Mouse (Mus musculus) lung, embryonic 16.5 days (tissue): ENCODE data around the gene Tnfrsf25. TPM values are rescaled to one million over a fixed set of nuclear protein-coding genes. Genes with fewer than 3 reads are reported as not detected.

Experiments used
- ATAC-seq: fragments of 200-750 bp; cut with Nextera tagmentation; 2 replicates; pipeline ENCODE4 v1.8.0; 2017; ENCODE audit warnings: low read depth, mild to moderate bottlenecking, moderate library complexity
- H3K27ac ChIP-seq: fragments of 300-500 bp; sonication (generic); 2 replicates; pipeline ENCODE4 v1.5.1; 2014; ENCODE audit warnings: mild to moderate bottlenecking, control low read depth, low read length
- H3K27me3 ChIP-seq: fragments of 300-500 bp; sonication (generic); 2 replicates; pipeline ENCODE4 v1.6.1; 2014; ENCODE audit warnings: low read depth, low read length, mixed read lengths; ENCODE audit not compliant: control insufficient read depth, insufficient read depth
- H3K36me3 ChIP-seq: fragments of 300-500 bp; sonication (generic); 2 replicates; pipeline ENCODE4 v1.6.1; 2014; ENCODE audit warnings: low read length; ENCODE audit not compliant: control insufficient read depth, insufficient read depth
- H3K4me1 ChIP-seq: fragments of 300-500 bp; sonication (generic); replicated peaks from 2 replicates; pipeline ENCODE4 v1.6.1; 2014; ENCODE audit warnings: low read length, mixed read lengths; ENCODE audit not compliant: control insufficient read depth, insufficient read depth
- H3K4me2 ChIP-seq: fragments of 300-500 bp; sonication (generic); 2 replicates; pipeline ENCODE4 v1.6.1; 2014; ENCODE audit warnings: low read depth, low read length, control low read depth
- H3K4me3 ChIP-seq: fragments of 300-500 bp; sonication (generic); 2 replicates; pipeline ENCODE4 v1.5.1; 2014; ENCODE audit warnings: mild to moderate bottlenecking, low read length, control low read depth
- H3K9ac ChIP-seq: fragments of 300-500 bp; sonication (generic); 2 replicates; pipeline ENCODE4 v1.6.1; 2014; ENCODE audit warnings: low read length, control low read depth
- H3K9me3 ChIP-seq: fragments of 300-500 bp; sonication (generic); 2 replicates; pipeline ENCODE4 v1.6.1; 2016; ENCODE audit warnings: low read length; ENCODE audit not compliant: control insufficient read depth
- WGBS: fragments of 180-500 bp; shearing (Covaris S2); extraction: QIAGEN DNeasy Blood & Tissue Kit; methylation state at CpG from one replicate; pipeline ENCODE4 v1.1.7; 2014; 5-methylcytosine and 5-hydroxymethylcytosine counted together
- polyA plus RNA-seq: library from polyadenylated mRNA; unstranded; fragments of >200 nt; fragmentation: Nextera tagmentation; extraction: Ambion mirVana; gene quantifications from 2 replicates; pipeline ENCODE4 v1.2.1, GENCODE M21; 2015

Tnfrsf25 gene
- polyA plus RNA-seq, 1 experiment from 2014 or later: 1.6 TPM

GRCm38 (mm10) chr4:152100541-152100940, 15.2 kb upstream of the Tnfrsf25 start:
- no peaks in the 10 kb centered on the region for H3K9me3 ChIP-seq
- ATAC-seq: no peak
- H3K9ac ChIP-seq: no peak overlapping the region
- H3K4me2 ChIP-seq: no peak overlapping the region
- peaks cover 24% of the 10 kb centered on the region for H3K36me3 ChIP-seq
- 66% methylated on average over 11 of the region's 11 CpGs for WGBS
- no peaks in the 10 kb centered on the region for H3K27me3 ChIP-seq
- no peak overlapping the region for H3K4me3 ChIP-seq
- H3K27ac ChIP-seq: peak overlapping the region; percentile 76
- H3K4me1 ChIP-seq: peaks cover 34% of the 10 kb centered on the region

GRCm38 (mm10) chr4:152101081-152101653, 14.6 kb upstream of the Tnfrsf25 start:
- no peak overlapping the region for H3K4me3 ChIP-seq
- H3K4me2 ChIP-seq: peak overlapping the region; percentile 31; the same call in 1 of the 2 replicates
- H3K9me3 ChIP-seq: no peaks in the 10 kb centered on the region
- H3K27me3 ChIP-seq: no peaks in the 10 kb centered on the region
- H3K27ac ChIP-seq: peak overlapping the region; percentile 76
- WGBS: 55% methylated on average over 7 of the region's 7 CpGs
- H3K9ac ChIP-seq: peak overlapping the region; percentile 40; the same call in 1 of the 2 replicates
- no peak for ATAC-seq
- peaks cover 29% of the 10 kb centered on the region for H3K4me1 ChIP-seq
- peaks cover 24% of the 10 kb centered on the region for H3K36me3 ChIP-seq

GRCm38 (mm10) chr4:152101921-152102320, 13.8 kb upstream of the Tnfrsf25 start:
- Histone ChIP-seq H3K4me2 (no peak overlapping the region), H3K36me3 (peaks cover 24% of the 10 kb centered on the region), H3K4me1 (peaks cover 22% of the 10 kb centered on the region), H3K9ac (peak overlapping the region; percentile 40; the same call in 1 of the 2 replicates), H3K9me3 (no peaks in the 10 kb centered on the region), H3K27ac (peak overlapping the region; percentile 61; the same call in 1 of the 2 replicates), H3K27me3 (no peaks in the 10 kb centered on the region), H3K4me3 (no peak overlapping the region)
- WGBS: 91% methylated on average over 16 of the region's 16 CpGs
- ATAC-seq: no peak

- Histone ChIP-seq H3K4me3 (no peak overlapping the region), H3K4me1 (peaks cover 21% of the 10 kb centered on the region), H3K9ac (no peak overlapping the region), H3K27me3 (no peaks in the 10 kb centered on the region), H3K4me2 (no peak overlapping the region), H3K9me3 (no peaks in the 10 kb centered on the region), H3K36me3 (peaks cover 24% of the 10 kb centered on the region), H3K27ac (no peak overlapping the region)
- no peak for ATAC-seq
- 37% methylated on average over 7 of the region's 7 CpGs for WGBS
Observed at GRCm38 (mm10) chr4:152103025-152103424, 12.7 kb upstream of the Tnfrsf25 start.

- no peak overlapping the region for H3K4me3 ChIP-seq
- no peaks in the 10 kb centered on the region for H3K9me3 ChIP-seq
- no peak overlapping the region for H3K4me2 ChIP-seq
- 56% methylated on average over 9 of the region's 9 CpGs for WGBS
- H3K27ac ChIP-seq: peak overlapping the region; percentile 6; the same call in 1 of the 2 replicates
- no peaks in the 10 kb centered on the region for H3K27me3 ChIP-seq
- H3K9ac ChIP-seq: no peak overlapping the region
- ATAC-seq: no peak
- peaks cover 14% of the 10 kb centered on the region for H3K4me1 ChIP-seq
- peaks cover 35% of the 10 kb centered on the region for H3K36me3 ChIP-seq
Observed at GRCm38 (mm10) chr4:152106746-152107145, 9.0 kb upstream of the Tnfrsf25 start.

GRCm38 (mm10) chr4:152107493-152107892, 8.2 kb upstream of the Tnfrsf25 start:
- 16% methylated on average over 24 of the region's 24 CpGs for WGBS
- peaks cover 33% of the 10 kb centered on the region for H3K36me3 ChIP-seq

GRCm38 (mm10) chr4:152107971-152108509, 7.7 kb upstream of the Tnfrsf25 start:
- Histone ChIP-seq H3K9ac (peak overlapping the region; percentile 44; the same call in 1 of the 2 replicates), H3K4me1 (peaks cover 13% of the 10 kb centered on the region), H3K27me3 (no peaks in the 10 kb centered on the region), H3K36me3 (peaks cover 31% of the 10 kb centered on the region), H3K27ac (peak overlapping the region; percentile 87), H3K9me3 (no peaks in the 10 kb centered on the region), H3K4me2 (peak overlapping the region; percentile 60), H3K4me3 (peak overlapping the region; percentile 39)
- peak; percentile 92 for ATAC-seq
- WGBS: 23% methylated on average over 30 of the region's 30 CpGs

More at GRCm38 (mm10) chr4:152107493-152107892, 8.2 kb upstream of the Tnfrsf25 start:
- H3K27me3 ChIP-seq: no peaks in the 10 kb centered on the region
- peak; percentile 92 for ATAC-seq
- peaks cover 13% of the 10 kb centered on the region for H3K4me1 ChIP-seq
- H3K9ac ChIP-seq: peak overlapping the region; percentile 44; the same call in 1 of the 2 replicates
- no peaks in the 10 kb centered on the region for H3K9me3 ChIP-seq
- peak overlapping the region; percentile 60 for H3K4me2 ChIP-seq
- peak overlapping the region; percentile 87 for H3K27ac ChIP-seq
- H3K4me3 ChIP-seq: peak overlapping the region; percentile 39

GRCm38 (mm10) chr4:152108673-152109072, 7.1 kb upstream of the Tnfrsf25 start:
- WGBS: 91% methylated on average over 5 of the region's 5 CpGs
- Histone ChIP-seq H3K4me3 (no peak overlapping the region), H3K36me3 (peaks cover 32% of the 10 kb centered on the region)

GRCm38 (mm10) chr4:152109509-152109908, 6.2 kb upstream of the Tnfrsf25 start:
- no peaks in the 10 kb centered on the region for H3K9me3 ChIP-seq
- no peak overlapping the region for H3K27ac ChIP-seq
- 62% methylated on average over 3 of the region's 3 CpGs for WGBS
- peaks cover 31% of the 10 kb centered on the region for H3K36me3 ChIP-seq
- H3K4me3 ChIP-seq: no peak overlapping the region
- peaks cover 13% of the 10 kb centered on the region for H3K4me1 ChIP-seq
- no peak overlapping the region for H3K4me2 ChIP-seq
- H3K27me3 ChIP-seq: peaks cover under 1% of the 10 kb centered on the region; the same call in 1 of the 2 replicates
- ATAC-seq: no peak
- no peak overlapping the region for H3K9ac ChIP-seq

More at GRCm38 (mm10) chr4:152108673-152109072, 7.1 kb upstream of the Tnfrsf25 start:
- Histone ChIP-seq H3K9ac (no peak overlapping the region), H3K4me2 (peak overlapping the region; percentile 60; the same call in 1 of the 2 replicates), H3K27ac (no peak overlapping the region; the same call in 1 of the 2 replicates), H3K4me1 (peaks cover 13% of the 10 kb centered on the region), H3K9me3 (no peaks in the 10 kb centered on the region), H3K27me3 (no peaks in the 10 kb centered on the region)
- no peak for ATAC-seq
